Mouse (Mus musculus) midbrain, embryonic 14.5 days (tissue): ENCODE data around the gene Nprl3. TPM values are rescaled to one million over a fixed set of nuclear protein-coding genes. Genes with fewer than 3 reads are reported as not detected.

Experiments used
- ATAC-seq: fragments of 200-750 bp; cut with Nextera tagmentation; 2 replicates; pipeline ENCODE4 v1.8.0; 2017; ENCODE audit warnings: moderate number of reproducible peaks, moderate library complexity; ENCODE audit not compliant: low FRiP score, low TSS enrichment
- DNase-seq: peaks from one replicate; pipeline ENCODE4 v3.0.0-alpha.2; 2015
- H3K27ac ChIP-seq: fragments of 300-500 bp; sonication (generic); replicated peaks from 2 replicates; pipeline ENCODE4 v1.5.1; 2014; ENCODE audit warnings: mild to moderate bottlenecking, low read depth, low read length, moderate library complexity
- H3K27me3 ChIP-seq: fragments of 300-500 bp; sonication (generic); 2 replicates; pipeline ENCODE4 v1.6.1; 2014; ENCODE audit warnings: low read length, control low read depth, mixed read lengths; ENCODE audit not compliant: control insufficient read depth, insufficient read depth
- H3K36me3 ChIP-seq: fragments of 300-500 bp; sonication (generic); 2 replicates; pipeline ENCODE4 v1.6.1; 2014; ENCODE audit warnings: low read length, control low read depth; ENCODE audit not compliant: control insufficient read depth, insufficient read depth
- H3K4me1 ChIP-seq: fragments of 300-500 bp; sonication (generic); 2 replicates; pipeline ENCODE4 v1.6.1; 2014; ENCODE audit warnings: mild to moderate bottlenecking, antibody characterized with exemption, low read length, control low read depth; ENCODE audit not compliant: control insufficient read depth, insufficient read depth
- H3K4me2 ChIP-seq: fragments of 300-500 bp; sonication (generic); 2 replicates; pipeline ENCODE4 v1.6.1; 2014; ENCODE audit warnings: mild to moderate bottlenecking, low read length, moderate library complexity
- H3K4me3 ChIP-seq: fragments of 300-500 bp; sonication (generic); replicated peaks from 2 replicates; pipeline ENCODE4 v1.5.1; 2014; ENCODE audit warnings: low read depth, low read length
- H3K9ac ChIP-seq: fragments of 300-500 bp; sonication (generic); replicated peaks from 2 replicates; pipeline ENCODE4 v1.6.1; 2014; ENCODE audit warnings: mild to moderate bottlenecking, low read length, moderate library complexity
- H3K9me3 ChIP-seq: fragments of 300-500 bp; sonication (generic); 2 replicates; pipeline ENCODE4 v1.6.1; 2016; ENCODE audit warnings: low read length, control low read depth, mixed read lengths; ENCODE audit not compliant: control insufficient read depth
- WGBS: fragments of 180-500 bp; shearing (Covaris S2); extraction: QIAGEN DNeasy Blood & Tissue Kit; methylation state at CpG from one replicate; pipeline ENCODE4 v1.1.7; 2014; 5-methylcytosine and 5-hydroxymethylcytosine counted together
- polyA plus RNA-seq: library from polyadenylated mRNA; unstranded; fragments of >200 nt; fragmentation: Nextera tagmentation; extraction: Ambion mirVana; gene quantifications from 2 replicates; pipeline ENCODE4 v1.2.1, GENCODE M21; 2014

The Nprl3 gene
- polyA plus RNA-seq, 1 experiment from 2014 or later: 36.9 TPM

GRCm38 (mm10) chr11:32222570-32223194 is 44.8 kb downstream of the Nprl3 start:
- Histone ChIP-seq H3K4me3 (peak overlapping the region; percentile 59), H3K4me2 (peak overlapping the region; percentile 99), H3K4me1 (peaks cover 26% of the 10 kb centered on the region), H3K36me3 (no peaks in the 10 kb centered on the region), H3K9ac (peak overlapping the region; percentile 74), H3K9me3 (no peaks in the 10 kb centered on the region), H3K27ac (no peak overlapping the region), H3K27me3 (peaks cover 23% of the 10 kb centered on the region)
- 10% methylated on average over 21 of the region's 21 CpGs for WGBS
- DNase-seq (peak; percentile 64), ATAC-seq (no peak)

- DNase-seq (peak; percentile 70), ATAC-seq (no peak; the same call in 1 of the 2 replicates)
- H3K27me3 ChIP-seq: peaks cover 23% of the 10 kb centered on the region
- H3K4me2 ChIP-seq: peak within 1 kb of the TSS; percentile 99
- peak within 1 kb of the TSS; percentile 59 for H3K4me3 ChIP-seq
- no peaks in the 10 kb centered on the region for H3K9me3 ChIP-seq
- H3K27ac ChIP-seq: peak within 1 kb of the TSS; percentile 60
- peaks cover 19% of the 10 kb centered on the region for H3K4me1 ChIP-seq
- no peaks in the 10 kb centered on the region for H3K36me3 ChIP-seq
- H3K9ac ChIP-seq: peak within 1 kb of the TSS; percentile 74
- whole genome bisulfite sequencing: under 1% methylated on average over 72 of the region's 72 CpGs
Measured at GRCm38 (mm10) chr11:32221951-32222409, 45.5 kb downstream of the Nprl3 start, which contains the start of gene Rhbdf1. TSS of gene Rhbdf1 (minus strand) at chr11:32222300.

DNA sequence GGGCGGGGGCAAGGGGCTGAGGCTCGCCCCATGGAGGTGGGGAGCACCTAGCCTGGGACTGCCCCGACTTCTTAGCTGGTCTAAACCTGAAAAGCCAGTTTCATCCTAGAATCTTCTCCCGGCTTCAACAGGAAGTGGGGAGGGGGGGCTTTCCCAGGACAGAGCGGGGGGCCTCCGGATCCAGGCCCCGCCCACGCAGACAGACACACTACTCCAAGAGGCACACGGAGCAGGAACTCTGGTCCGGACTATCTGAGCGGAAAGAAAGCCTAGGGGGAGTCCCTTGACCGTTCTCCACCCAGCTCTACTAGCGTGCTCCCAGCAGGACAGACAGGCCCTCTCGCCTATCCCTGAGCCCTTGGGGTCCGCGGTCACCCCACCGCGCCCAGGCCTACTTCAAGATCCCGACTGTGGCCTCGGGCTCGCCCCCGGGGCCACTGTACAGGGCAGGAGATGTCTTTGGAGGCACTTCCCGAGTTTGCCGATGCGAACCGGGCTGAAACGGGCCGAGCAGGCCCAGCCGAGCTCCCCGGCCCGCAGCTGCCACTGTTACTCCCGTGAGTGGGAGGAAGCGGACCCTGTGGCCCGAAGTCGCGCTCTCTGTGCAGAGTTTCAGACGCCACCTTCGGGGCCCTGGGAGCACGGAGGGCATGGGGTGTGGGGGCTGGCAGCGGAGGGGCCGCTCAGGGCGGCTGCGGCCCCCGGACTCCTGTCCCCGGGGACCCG is 46.1 kb downstream of the Nprl3 start:
- H3K27me3 ChIP-seq: peaks cover 23% of the 10 kb centered on the region
- peak overlapping the region; percentile 60 for H3K27ac ChIP-seq
- ATAC-seq: peak; percentile 12
- peak overlapping the region; percentile 99 for H3K4me2 ChIP-seq
- peak; percentile 61 for DNase-seq
- H3K9ac ChIP-seq: peak overlapping the region; percentile 74
- peak overlapping the region; percentile 59 for H3K4me3 ChIP-seq
- H3K36me3 ChIP-seq: no peaks in the 10 kb centered on the region
- H3K4me1 ChIP-seq: peaks cover 15% of the 10 kb centered on the region; the same call in 1 of the 2 replicates
- H3K9me3 ChIP-seq: no peaks in the 10 kb centered on the region
- WGBS: under 1% methylated on average over 46 of the region's 46 CpGs

GRCm38 (mm10) chr11:32220607-32221224 is 46.8 kb downstream of the Nprl3 start:
- Histone ChIP-seq H3K4me3 (peak overlapping the region; percentile 59; the same call in 1 of the 2 replicates), H3K9ac (no peak overlapping the region; the same call in 1 of the 2 replicates), H3K27me3 (peaks cover 23% of the 10 kb centered on the region), H3K4me1 (peaks cover 15% of the 10 kb centered on the region; the same call in 1 of the 2 replicates), H3K36me3 (no peaks in the 10 kb centered on the region), H3K9me3 (no peaks in the 10 kb centered on the region), H3K27ac (no peak overlapping the region), H3K4me2 (peak overlapping the region; percentile 99)
- ATAC-seq (peak; percentile 17; the same call in 1 of the 2 replicates), DNase-seq (no peak)
- 41% methylated on average over 10 of the region's 10 CpGs for WGBS

GRCm38 (mm10) chr11:32219287-32219686 is 48.2 kb downstream of the Nprl3 start:
- no peak for DNase-seq

DNA sequence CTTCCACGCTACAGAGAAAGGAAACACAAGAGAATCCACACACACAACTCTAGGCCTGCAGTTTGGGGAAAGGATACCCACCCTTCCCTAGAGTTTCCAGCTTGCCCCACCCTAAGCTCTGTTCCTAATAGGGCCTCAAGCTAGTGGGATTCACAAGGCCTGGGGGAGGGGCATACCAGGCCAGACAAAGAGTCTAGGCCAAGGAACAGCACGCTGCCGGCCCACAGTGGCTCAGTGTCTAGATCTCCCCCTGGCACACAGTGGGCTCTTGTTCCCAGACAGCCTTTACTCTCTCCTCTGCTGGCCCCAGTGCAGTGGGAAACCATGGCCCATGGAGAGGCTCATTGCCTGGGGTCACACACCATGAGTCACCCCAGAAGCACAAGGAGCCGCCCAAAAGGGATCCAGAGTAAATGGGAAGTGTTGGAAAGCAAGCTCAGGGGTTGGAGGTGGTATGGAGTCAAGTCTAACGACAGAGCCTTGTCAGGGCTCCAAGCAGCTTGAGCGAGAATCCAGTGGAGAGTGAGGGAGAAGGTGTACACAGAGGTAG is 48.9 kb downstream of the Nprl3 start:
- peaks cover 17% of the 10 kb centered on the region for H3K27me3 ChIP-seq
- WGBS: 58% methylated on average over 6 of the region's 6 CpGs
- ATAC-seq (no peak), DNase-seq (peak; percentile 38)
- H3K9me3 ChIP-seq: no peaks in the 10 kb centered on the region
- H3K36me3 ChIP-seq: no peaks in the 10 kb centered on the region
- peaks cover 15% of the 10 kb centered on the region; the same call in 1 of the 2 replicates for H3K4me1 ChIP-seq
- H3K4me2 ChIP-seq: no peak overlapping the region
- H3K27ac ChIP-seq: no peak overlapping the region
- no peak overlapping the region for H3K4me3 ChIP-seq
- H3K9ac ChIP-seq: no peak overlapping the region

More at GRCm38 (mm10) chr11:32219287-32219686, 48.2 kb downstream of the Nprl3 start:
- Histone ChIP-seq H3K4me1 (peaks cover 15% of the 10 kb centered on the region; the same call in 1 of the 2 replicates), H3K36me3 (no peaks in the 10 kb centered on the region), H3K9ac (no peak overlapping the region), H3K27me3 (peaks cover 23% of the 10 kb centered on the region), H3K4me2 (no peak overlapping the region), H3K9me3 (no peaks in the 10 kb centered on the region), H3K4me3 (no peak overlapping the region), H3K27ac (no peak overlapping the region)
- no peak for ATAC-seq
- WGBS: 91% methylated on average over 10 of the region's 10 CpGs

DNA sequence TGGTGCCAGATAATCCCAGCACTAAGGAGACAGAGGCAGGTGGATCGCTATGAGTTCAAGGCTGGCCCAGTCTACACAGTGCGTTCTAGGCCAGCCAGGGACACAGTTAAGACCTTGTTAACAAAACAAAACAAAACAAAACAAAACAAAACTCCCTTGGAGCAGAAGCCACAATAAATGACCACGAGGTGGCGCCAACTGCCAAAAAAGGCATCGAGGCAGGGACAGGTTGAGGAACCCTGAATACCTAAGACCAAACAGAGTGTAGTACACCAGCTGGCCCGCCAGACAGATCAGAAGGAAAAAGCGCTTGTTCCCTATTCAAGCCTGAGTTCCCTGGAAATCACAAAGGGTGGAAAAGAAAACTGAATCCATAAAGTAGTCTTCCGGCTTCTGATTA is 50.7 kb downstream of the Nprl3 start:
- no peak overlapping the region for H3K27ac ChIP-seq
- H3K4me3 ChIP-seq: no peak overlapping the region
- H3K9ac ChIP-seq: no peak overlapping the region
- ATAC-seq: no peak
- H3K4me1 ChIP-seq: 0 out of 2 replicates have a peak, but pooled peaks cover 3% of the 10 kb centered on the region
- no peak overlapping the region for H3K4me2 ChIP-seq
- DNase-seq: peak; percentile 92
- H3K9me3 ChIP-seq: no peaks in the 10 kb centered on the region
- 0 out of 2 replicates have a peak, but pooled peaks cover 2% of the 10 kb centered on the region for H3K36me3 ChIP-seq
- 22% methylated on average over 8 of the region's 8 CpGs for WGBS
- no peaks in the 10 kb centered on the region; the same call in 1 of the 2 replicates for H3K27me3 ChIP-seq
